Mouse (Mus musculus) Patski (cell line): ENCODE results near the gene Rsad1. TPM values are rescaled to one million over a fixed set of nuclear protein-coding genes. Genes with fewer than 3 reads are reported as not detected.

ENCODE experiments used
- ATAC-seq: fragments of 100-300 bp; one replicate; pipeline ENCODE4 v1.8.0; 2021
- CTCF ChIA-PET: fragments of 350-600 bp; sonication (Branson Sonifier 250); formaldehyde crosslinking; loops from one replicate; lab custom pipeline; 2022; ENCODE audit warnings: inconsistent platforms; lab: Charles Lee
- POLR2A ChIA-PET: fragments of 350-600 bp; sonication (Branson Sonifier 250); formaldehyde crosslinking; loops from one replicate; lab custom pipeline; 2022; ENCODE audit warnings: antibody characterized with exemption, inconsistent platforms; lab: Charles Lee
- DNase-seq: peaks from one replicate; pipeline ENCODE4 v3.0.0-alpha.2; 2011; ENCODE audit warnings: low read depth, low spot score
- H3K27me3 ChIP-seq: fragments of 371-371 bp; one replicate; pipeline ENCODE4 v1.5.1; 2021
- CTCF ChIP-seq: fragments of 100-300 bp; IDR thresholded peaks from one replicate; pipeline ENCODE4 v1.5.1; 2021
- in situ Hi-C: fragments of 300-500 bp; cut with MboI; formaldehyde crosslinking; loops from 3 replicates; pipeline ENCODE4 v1.11.1; 2018; ENCODE audit warnings: low pct_unique_long_range_greater_than_20kb, mixed read lengths
- polyA plus RNA-seq: library from polyadenylated mRNA; unstranded; gene quantifications from one replicate; pipeline ENCODE4 v1.2.3, GENCODE M21; 2021

The Rsad1 gene
- polyA plus RNA-seq, 1 experiment from 2014 or later: 11.4 TPM

GRCm38 (mm10) chr11:94548041-94548784 is 842 bp downstream of the Rsad1 start:
- ChIA-PET CTCF (interaction anchor here (0.8 to 2.0 kb wide), 14 partner anchors 9 to 359 kb away, joined by 3 to 6 read pairs (median 4); partner anchors contain the start of genes Ankrd40, Cacna1g, Epn3 and Spata20), POLR2A (interaction anchor here (1.5 kb wide), 1 partner anchor 48 kb away, joined by 4 read pairs; the partner anchor contains the start of gene Epn3)
- ATAC-seq (no peak), DNase-seq (no peak)
- in situ Hi-C loops: no loop called here
- no peaks in the 10 kb centered on the region for H3K27me3 ChIP-seq
- no peak for TF ChIP-seq CTCF

GRCm38 (mm10) chr11:94547271-94547670 is 1.8 kb downstream of the Rsad1 start:
- no peak for TF ChIP-seq CTCF
- no peaks in the 10 kb centered on the region for H3K27me3 ChIP-seq
- in situ Hi-C loops: no loop called here
- ChIA-PET CTCF (interaction anchor here (1.0 kb wide), 1 partner anchor 61 kb away, joined by 3 read pairs; the partner anchor contains the start of gene Spata20), POLR2A (interaction anchor here (1.5 kb wide), 1 partner anchor 48 kb away, joined by 4 read pairs; the partner anchor contains the start of gene Epn3)
- DNase-seq (no peak), ATAC-seq (no peak)

- no peaks in the 10 kb centered on the region for H3K27me3 ChIP-seq
- no peak for ATAC-seq
- ChIA-PET CTCF (interaction anchor here (0.7 to 2.0 kb wide), 4 partner anchors 57 to 217 kb away, joined by 3 to 10 read pairs (median 5); partner anchors contain the start of gene Spata20), POLR2A (no interaction called here)
- in situ Hi-C loops: no loop called here
- no peak for TF ChIP-seq CTCF
- no peak for DNase-seq
These were observed 2.7 kb downstream of the Rsad1 start for GRCm38 (mm10) chr11:94546381-94546780.

- ChIA-PET POLR2A (no interaction called here), CTCF (interaction anchor here (0.6 to 2.0 kb wide), 2 partner anchors 58 to 210 kb away, joined by 3 to 10 read pairs; partner anchors contain the start of gene Spata20)
- DNase-seq: no peak
- no peak for TF ChIP-seq CTCF
- no peaks in the 10 kb centered on the region for H3K27me3 ChIP-seq
- in situ Hi-C loops: loop anchor here (5.0 kb wide), 2 partner anchors 137 to 207 kb away; no protein-coding TSS in a partner anchor
- no peak for ATAC-seq
These were observed 4.6 kb downstream of the Rsad1 start for GRCm38 (mm10) chr11:94544422-94544821.

GRCm38 (mm10) chr11:94543932-94544331 is 5.1 kb downstream of the Rsad1 start:
- CTCF ChIA-PET: interaction anchor here (0.6 to 2.3 kb wide), 2 partner anchors 57 to 209 kb away, joined by 3 to 9 read pairs; partner anchors contain the start of gene Spata20
- peak; percentile 81 for ATAC-seq
- POLR2A ChIA-PET: no interaction called here
- peak; percentile 87 for DNase-seq
- in situ Hi-C loops: loop anchor here (5.0 kb wide), 2 partner anchors 137 to 207 kb away; no protein-coding TSS in a partner anchor
- H3K27me3 ChIP-seq: no peaks in the 10 kb centered on the region
- TF ChIP-seq CTCF: peak; percentile 98

- H3K27me3 ChIP-seq: no peaks in the 10 kb centered on the region
- no peak for TF ChIP-seq CTCF
- DNase-seq: no peak
These were observed 5.7 kb downstream of the Rsad1 start for GRCm38 (mm10) chr11:94543344-94543743.

GRCm38 (mm10) chr11:94542400-94542799 is 6.7 kb downstream of the Rsad1 start:
- ATAC-seq: no peak
- in situ Hi-C loops: loop anchor here (5.0 kb wide), 2 partner anchors 135 to 205 kb away; no protein-coding TSS in a partner anchor
- TF ChIP-seq CTCF: no peak
- POLR2A ChIA-PET: interaction anchor here (1.0 to 1.1 kb wide), 2 partner anchors 15 to 42 kb away, joined by 5 read pairs; partner anchors contain the start of gene Epn3
- CTCF ChIA-PET: interaction anchor here (1.0 to 2.3 kb wide), 3 partner anchors 53 to 70 kb away, joined by 3 to 9 read pairs (median 3); partner anchors contain the start of gene Spata20
- no peaks in the 10 kb centered on the region for H3K27me3 ChIP-seq
- no peak for DNase-seq

More at GRCm38 (mm10) chr11:94543344-94543743, 5.7 kb downstream of the Rsad1 start:
- in situ Hi-C loops: loop anchor here (5.0 kb wide), 2 partner anchors 136 to 206 kb away; no protein-coding TSS in a partner anchor
- POLR2A ChIA-PET: interaction anchor here (1.0 to 1.1 kb wide), 2 partner anchors 15 to 43 kb away, joined by 5 read pairs; partner anchors contain the start of gene Epn3
- CTCF ChIA-PET: interaction anchor here (1.0 to 2.3 kb wide), 3 partner anchors 54 to 71 kb away, joined by 3 to 9 read pairs (median 3); partner anchors contain the start of gene Spata20
- no peak for ATAC-seq

GRCm38 (mm10) chr11:94539761-94540160 is 9.3 kb downstream of the Rsad1 start:
- in situ Hi-C loops: loop anchor here (5.0 kb wide), 3 partner anchors 37 to 202 kb away; no protein-coding TSS in a partner anchor
- ATAC-seq: no peak
- no peak for TF ChIP-seq CTCF

GRCm38 (mm10) chr11:94538733-94539292 is 10.2 kb downstream of the Rsad1 start:
- in situ Hi-C loops: loop anchor here (5.0 kb wide), 1 partner anchor 37 kb away; no protein-coding TSS in a partner anchor
- CTCF ChIA-PET: interaction anchor here (1.0 to 1.9 kb wide), 4 partner anchors 10 to 134 kb away, joined by 3 to 4 read pairs (median 4); partner anchors contain the start of genes Lrrc59, Rsad1 and Spata20
- DNase-seq (no peak), ATAC-seq (no peak)
- POLR2A ChIA-PET: no interaction called here
- H3K27me3 ChIP-seq: no peaks in the 10 kb centered on the region
- no peak for TF ChIP-seq CTCF

More at GRCm38 (mm10) chr11:94539761-94540160, 9.3 kb downstream of the Rsad1 start:
- ChIA-PET CTCF (interaction anchor here (1.0 to 1.9 kb wide), 3 partner anchors 9 to 90 kb away, joined by 3 to 4 read pairs (median 4); partner anchors contain the start of genes Lrrc59, Rsad1 and Spata20), POLR2A (interaction anchor here (0.6 kb wide), 1 partner anchor 241 kb away, joined by 3 read pairs; no protein-coding TSS in a partner anchor)
- no peaks in the 10 kb centered on the region for H3K27me3 ChIP-seq
- no peak for DNase-seq
